Mouse (Mus musculus) ES-E14 (cell line): Measurements from ENCODE around the gene Ccdc191.

Experiments
- CHD2 ChIP-seq: IDR thresholded peaks from 2 replicates; pipeline ENCODE4 v1.6.1; 2014; ENCODE audit warnings: mild to moderate bottlenecking, low read depth, low read length, inconsistent platforms
- HCFC1 ChIP-seq: IDR thresholded peaks from 2 replicates; pipeline ENCODE4 v1.6.1; 2012; ENCODE audit warnings: low read length, inconsistent platforms, borderline replicate concordance; ENCODE audit not compliant: insufficient read depth
- MAFK ChIP-seq: IDR thresholded peaks from 2 replicates; pipeline ENCODE4 v1.6.1; 2014; ENCODE audit warnings: mild to moderate bottlenecking, low read depth, low read length, inconsistent platforms; ENCODE audit not compliant: insufficient read depth
- ZC3H11A ChIP-seq: IDR thresholded peaks from 2 replicates; pipeline ENCODE4 v1.6.1; 2012; ENCODE audit warnings: low read depth, mild to moderate bottlenecking, inconsistent platforms, low read length, borderline replicate concordance
- ZNF384 ChIP-seq: IDR thresholded peaks from 2 replicates; pipeline ENCODE4 v1.6.1; 2012; ENCODE audit warnings: low read depth, low read length, inconsistent platforms

DNA sequence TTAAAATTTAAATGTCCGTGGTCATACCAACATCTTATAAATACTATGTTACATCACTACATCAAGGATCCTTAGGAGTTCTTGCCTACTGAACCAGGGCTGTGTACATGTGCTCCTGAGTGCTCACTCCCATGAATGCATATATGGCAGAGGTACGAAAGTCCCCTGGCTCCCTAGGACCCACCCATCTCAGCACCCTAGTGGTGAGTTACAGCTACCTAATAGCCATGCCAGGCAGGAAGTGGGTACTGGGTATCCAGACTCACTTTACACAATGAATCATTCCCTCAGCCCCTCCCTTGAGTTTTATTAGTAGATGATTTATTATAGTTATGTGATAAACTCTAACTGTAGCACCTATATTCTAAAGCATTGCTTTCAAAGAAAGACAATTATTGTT, 7.3 kb upstream of the Ccdc191 start:
- no peak for TF ChIP-seq ZNF384
- TF ChIP-seq CHD2: no peak
- no peak for TF ChIP-seq MAFK
- no peak for TF ChIP-seq ZC3H11A
- TF ChIP-seq HCFC1: no peak
